Mouse (Mus musculus): ENCODE measurements around the gene Tor2a.

Gene Tor2a

GRCm38 (mm10) chr2:32757056-32757845, at the start of gene Tor2a:
Gene Tor2a, plus strand, starts transcription at chr2:32757234.
- peak; percentile 98 for DNase-seq

DNA sequence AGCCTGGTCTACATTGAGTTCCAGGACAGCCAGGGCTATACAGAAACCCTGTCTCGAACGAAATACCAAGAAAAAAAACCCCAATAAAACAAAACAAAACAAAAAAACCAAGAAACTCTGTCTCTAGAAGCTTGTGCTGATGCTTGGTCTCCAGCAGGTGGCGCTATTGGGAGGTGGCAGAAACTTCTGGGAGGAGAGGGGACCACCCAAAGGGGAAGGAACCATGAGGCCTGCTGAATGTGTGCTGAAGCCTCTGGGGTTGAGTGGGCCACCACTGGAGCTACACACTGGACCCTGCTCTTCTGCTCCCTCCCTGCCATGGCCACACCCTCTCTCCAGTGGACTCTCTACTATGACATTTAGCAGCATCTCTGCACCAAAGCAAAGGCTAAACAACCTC, 48.4 kb upstream of the Tor2a start:
- peak in 1 of 2 experiments; percentile 77 for DNase-seq

- no peak for DNase-seq
Measured at GRCm38 (mm10) chr2:32709521-32710137, 47.4 kb upstream of the Tor2a start.

DNA sequence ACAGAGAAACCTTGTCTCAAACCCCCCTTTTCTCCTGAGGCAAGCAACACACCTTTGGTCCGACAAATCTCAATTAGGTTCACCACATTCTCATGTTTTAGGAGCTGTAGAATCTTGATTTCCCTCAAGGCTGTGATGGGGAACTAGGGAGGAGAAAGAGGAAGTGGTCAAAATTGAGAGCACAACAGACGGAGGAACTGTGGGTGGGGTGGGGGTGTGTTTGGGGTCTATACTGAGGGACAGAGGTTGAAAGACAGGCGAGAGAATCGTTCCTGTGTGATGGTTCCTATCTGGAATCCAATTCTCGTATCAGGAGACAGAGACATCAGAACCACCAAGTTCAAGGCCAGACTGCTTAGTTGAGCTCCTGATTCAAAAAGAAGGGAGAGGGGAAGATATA, 46.6 kb upstream of the Tor2a start:
- no peak for DNase-seq

- DNase-seq, result peak in 1 of 2 experiments; percentile 45
Measured at GRCm38 (mm10) chr2:32711301-32712056, 45.6 kb upstream of the Tor2a start.

DNA sequence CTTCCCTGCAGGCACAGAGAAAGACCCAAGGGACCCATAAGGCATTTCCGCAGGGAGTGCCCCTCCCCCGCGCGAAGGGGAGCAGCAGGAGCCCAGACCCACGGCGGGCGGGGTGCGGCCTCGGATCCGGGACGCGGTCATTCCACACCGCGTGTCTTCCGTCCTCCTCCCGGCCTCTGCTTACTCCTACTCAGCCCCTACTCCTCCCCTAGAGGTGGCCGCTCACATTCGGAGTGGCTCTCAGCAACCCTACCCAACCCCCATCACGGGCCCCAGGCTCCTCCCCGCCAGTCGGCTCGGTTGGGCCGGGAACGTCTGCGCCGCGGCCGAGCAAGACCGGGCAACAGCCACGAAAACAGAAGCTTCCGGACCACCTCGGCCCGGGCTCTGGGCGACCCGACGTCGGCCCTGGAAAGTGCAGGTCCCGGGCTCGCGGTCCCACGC, 44.9 kb upstream of the Tor2a start:
- peak; percentile 81 to 89 for DNase-seq

DNA sequence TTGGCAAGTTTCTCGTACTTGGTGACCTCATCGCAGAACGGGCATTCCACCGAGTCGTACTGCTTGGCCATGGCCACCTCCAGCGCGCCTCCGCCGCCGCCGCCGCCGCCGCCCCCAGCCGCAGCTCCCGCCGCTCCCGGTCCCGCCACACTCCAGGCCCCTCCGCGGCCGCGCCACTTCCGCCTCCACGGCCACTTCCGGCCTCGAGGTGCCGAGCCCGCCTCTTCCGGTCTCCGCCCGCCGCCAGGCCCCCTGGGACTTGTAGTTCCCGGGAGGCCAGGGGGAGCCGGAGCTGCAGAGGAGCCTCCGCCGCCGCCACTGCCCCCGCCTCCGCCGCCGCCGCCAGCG, 44.5 kb upstream of the Tor2a start:
- peak; percentile 93 to 97 for DNase-seq

DNA sequence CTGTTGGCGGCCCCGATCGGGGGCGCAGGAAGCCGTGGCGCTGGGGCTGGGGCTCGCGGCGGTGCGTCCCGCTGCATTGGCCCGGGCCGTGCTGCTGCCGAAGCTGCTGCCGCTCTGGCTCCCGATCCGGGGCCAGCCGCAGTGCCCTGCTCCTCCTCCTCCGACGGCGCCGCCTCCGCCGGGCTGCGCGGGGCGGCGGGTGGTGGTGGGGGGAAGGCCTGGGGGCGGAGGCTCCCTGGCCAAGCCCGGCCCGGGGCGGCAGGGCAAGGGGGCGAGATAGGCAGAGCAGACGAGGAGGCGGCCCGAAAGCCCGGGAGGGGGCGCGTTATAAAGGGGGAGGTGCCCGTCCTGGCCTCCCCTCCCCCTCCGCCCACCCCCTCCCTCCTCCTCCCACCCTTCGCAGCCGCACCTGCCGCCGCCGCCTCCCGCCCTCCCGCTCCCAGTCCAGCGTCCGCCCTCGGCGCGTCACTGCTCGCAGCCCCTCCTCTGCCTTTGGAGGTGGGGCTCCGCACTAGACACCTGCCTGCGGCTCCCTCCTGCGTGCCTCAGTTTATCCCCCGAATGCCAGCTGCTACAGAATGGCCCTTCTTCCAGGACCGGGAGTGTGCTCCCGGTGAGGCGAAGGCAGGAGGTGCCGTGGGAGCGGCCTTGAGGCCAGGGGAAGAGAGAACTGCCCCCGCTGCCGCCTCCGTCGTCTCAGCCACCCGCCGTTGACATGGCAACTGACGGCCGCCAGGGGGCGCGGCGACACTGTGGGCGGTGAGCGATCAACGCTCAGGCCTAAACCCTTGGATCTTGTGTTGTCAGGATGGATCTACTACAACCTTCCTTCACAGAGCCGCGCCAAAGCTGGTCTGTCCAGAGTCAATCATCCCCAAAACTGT, 43.9 kb upstream of the Tor2a start, which contains the start of gene Cdk9:
Cdk9 (minus strand) TSS at position 143 of the 884 bp plus-strand sequence.
- DNase-seq, result peak; percentile 92

DNA sequence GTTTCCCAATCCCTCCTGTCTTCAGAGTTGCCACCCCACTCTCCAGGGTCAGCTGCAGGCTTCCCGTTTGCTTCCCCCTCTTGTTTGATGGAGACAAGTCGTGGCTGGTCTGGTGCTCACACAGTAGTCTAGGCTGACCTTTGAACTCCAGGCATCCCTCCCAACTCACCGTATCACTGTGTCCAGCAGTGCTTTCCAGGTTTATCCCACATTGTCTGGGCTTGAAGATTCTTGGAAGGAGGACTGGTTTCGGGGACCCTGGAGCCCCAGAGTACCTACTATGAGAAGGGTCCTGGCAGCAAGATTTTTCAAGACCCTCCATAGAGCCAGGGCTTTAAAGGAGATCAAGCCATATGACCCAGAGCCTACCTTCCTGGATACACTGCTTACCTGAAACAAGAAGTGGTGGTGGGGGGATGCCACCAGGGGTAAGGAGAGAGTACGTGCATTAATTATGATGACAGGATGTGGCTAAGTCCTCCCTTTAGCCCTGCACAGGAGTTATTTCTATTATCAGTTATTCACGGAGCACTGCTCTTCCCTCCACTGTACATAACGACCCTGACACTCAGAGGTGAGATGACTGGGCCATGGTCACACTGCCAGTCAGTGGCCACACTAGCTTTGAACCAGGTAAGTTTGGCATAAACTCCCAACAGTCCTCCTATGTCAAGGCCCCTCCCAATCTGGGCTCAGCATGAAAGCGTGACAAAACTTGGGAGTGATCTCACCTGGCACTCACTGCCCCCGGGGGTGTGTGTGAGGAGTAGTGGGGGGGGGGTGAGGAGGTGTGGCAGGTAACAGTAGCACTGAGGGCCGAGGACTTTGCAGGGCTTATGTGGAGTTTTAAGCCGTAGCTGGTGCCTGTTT, 42.7 kb upstream of the Tor2a start:
- DNase-seq, result no peak

DNA sequence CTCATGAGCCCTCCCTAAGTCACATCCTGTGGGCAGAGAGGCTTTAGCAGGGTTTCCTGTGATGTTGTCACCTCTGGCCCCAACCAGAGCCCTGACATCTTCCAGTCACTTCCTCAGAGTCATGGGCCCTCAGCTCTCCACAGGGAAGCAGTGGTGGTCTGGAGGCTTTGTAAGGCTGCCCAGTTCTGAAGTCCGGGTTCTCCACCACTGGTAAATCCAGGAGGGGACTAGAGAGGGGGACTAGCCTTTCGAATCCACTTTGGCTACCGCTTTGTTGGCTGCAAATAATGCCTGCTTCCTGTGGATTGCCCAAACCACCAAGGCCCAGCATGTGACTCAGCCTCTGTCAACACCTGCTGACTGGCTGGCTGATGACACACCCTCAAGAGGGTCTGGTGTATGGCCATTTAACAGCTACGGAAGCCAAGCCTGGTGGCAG, 42.0 kb upstream of the Tor2a start:
- DNase-seq, result peak; percentile 39 to 54

DNA sequence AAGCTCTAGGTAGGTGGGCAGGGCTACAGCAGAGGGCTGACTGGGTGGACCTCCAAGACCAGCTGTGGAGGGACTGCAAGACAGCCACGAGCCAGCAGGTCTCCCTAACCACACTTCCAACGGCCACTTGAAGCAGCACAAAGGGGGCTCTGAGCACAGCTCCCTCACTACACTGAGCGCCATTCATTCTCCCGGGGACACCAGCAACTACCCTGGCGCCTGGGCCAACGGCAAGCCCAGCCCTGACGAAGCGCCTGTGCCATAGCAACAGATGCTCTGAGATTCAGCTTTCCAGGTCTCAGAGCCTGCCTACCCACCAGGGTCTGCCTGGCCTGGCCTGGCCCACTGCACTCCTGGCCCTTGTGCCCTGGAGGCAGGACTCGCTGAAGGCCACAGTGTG, 38.3 kb upstream of the Tor2a start:
- no peak for DNase-seq

- no peak for DNase-seq
Measured at GRCm38 (mm10) chr2:32720053-32720452, 37.0 kb upstream of the Tor2a start.

- DNase-seq, result peak in 1 of 2 experiments; percentile 57
Measured at GRCm38 (mm10) chr2:32720681-32721229, 36.3 kb upstream of the Tor2a start, which contains the start of gene Sh2d3c. Gene Sh2d3c, plus strand, starts transcription at chr2:32721055.

DNA sequence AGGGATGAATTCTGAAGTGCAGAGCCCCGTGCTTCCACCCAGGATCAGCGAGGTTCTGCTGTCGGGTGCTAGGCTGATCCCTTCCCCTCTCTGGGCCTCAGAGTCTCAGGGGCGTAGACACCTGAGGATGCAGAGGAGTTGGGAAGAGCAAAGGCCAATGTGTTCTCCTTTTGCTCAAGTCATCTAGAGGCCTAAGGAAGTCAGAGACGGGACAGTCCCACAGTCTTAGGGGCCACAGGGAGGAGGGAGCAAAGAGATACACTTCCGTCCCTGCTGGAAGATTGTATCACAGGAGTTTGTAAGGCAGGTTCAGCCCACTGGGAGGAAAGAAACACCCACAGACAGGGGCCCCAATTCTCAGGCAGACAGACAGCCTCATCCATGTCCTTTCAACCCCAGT, 35.0 kb upstream of the Tor2a start:
- no peak for DNase-seq

DNA sequence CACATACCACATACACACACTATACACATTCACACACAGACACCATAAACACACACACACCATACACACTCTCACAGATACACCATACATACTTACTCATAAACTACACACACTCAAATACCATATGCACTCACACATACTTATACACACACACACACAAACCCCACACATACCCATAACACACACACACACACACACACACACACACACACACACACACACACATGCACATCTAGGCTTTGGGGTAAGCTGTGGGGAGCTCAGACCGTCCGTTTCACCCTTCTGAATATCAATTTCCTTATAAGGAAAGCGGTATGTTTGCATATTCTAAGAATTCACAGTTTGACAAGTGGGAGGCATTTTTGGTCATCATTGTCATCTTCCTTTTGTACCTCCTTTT, 34.5 kb upstream of the Tor2a start:
- DNase-seq, result no peak

DNA sequence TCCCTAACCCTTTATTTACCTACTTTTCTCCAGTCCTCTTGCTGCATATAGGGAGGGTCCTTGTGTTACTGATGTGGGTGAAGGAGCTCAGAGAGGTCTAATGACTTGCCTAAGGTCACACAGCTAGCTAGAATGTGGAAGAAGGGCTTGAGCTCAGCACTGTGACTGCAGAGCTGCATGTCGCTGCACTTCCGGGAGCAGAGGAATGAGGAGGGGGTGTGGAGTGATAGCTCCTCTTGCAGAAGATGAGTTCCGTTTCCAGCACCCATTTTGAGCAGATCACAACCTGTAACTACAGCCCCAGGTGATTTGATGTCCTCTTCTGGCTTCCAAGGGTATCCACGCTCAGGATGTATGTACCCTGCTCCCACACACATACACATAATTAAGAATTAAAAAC, 32.9 kb upstream of the Tor2a start:
- no peak for DNase-seq

- peak; percentile 60 to 64 for DNase-seq
Measured at GRCm38 (mm10) chr2:32724832-32725790, 31.9 kb upstream of the Tor2a start.

GRCm38 (mm10) chr2:32727435-32727834, 29.6 kb upstream of the Tor2a start:
- peak; percentile 97 to 99 for DNase-seq

DNA sequence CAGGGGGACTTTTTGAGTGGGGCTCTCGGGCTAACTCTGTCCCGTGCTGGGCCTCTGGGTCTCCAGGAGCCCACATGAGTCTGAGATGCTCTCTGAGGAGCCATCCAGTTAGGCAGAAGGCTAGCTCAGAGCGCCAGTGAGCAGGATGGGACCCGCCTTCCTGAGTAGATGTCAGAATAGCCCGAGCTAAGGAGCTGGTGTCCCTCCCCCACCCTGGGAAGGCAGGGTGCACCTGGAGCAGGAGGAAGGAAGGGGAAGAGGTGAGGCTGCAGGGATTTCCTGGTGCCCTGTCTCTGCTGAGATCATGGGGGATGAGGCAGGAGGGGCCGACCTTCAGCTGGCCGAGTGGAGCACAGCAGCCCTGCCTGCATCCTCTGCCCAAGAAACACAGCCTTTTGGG, 28.6 kb upstream of the Tor2a start:
- peak; percentile 80 to 88 for DNase-seq

GRCm38 (mm10) chr2:32729547-32729946, 27.5 kb upstream of the Tor2a start:
- no peak for DNase-seq
